Mouse (Mus musculus) MN1 (cell line): ENCODE results near the gene Olfr1057.
"Not testable (repeated sequence)": the region's sequence is repeated elsewhere in the genome, so short reads cannot be mapped to it uniquely, and the experiment has no call there.

Experiments used
- DNase-seq: peaks from one replicate; pipeline ENCODE4 v3.0.0-alpha.2; 2016; ENCODE audit warnings: low spot score

The Olfr1057 gene

GRCm38 (mm10) chr2:86378293-86378692 is at the start of gene Olfr1057:
TSS of gene Olfr1057 (minus strand) at chr2:86378393.
- DNase-seq: no peak

DNA sequence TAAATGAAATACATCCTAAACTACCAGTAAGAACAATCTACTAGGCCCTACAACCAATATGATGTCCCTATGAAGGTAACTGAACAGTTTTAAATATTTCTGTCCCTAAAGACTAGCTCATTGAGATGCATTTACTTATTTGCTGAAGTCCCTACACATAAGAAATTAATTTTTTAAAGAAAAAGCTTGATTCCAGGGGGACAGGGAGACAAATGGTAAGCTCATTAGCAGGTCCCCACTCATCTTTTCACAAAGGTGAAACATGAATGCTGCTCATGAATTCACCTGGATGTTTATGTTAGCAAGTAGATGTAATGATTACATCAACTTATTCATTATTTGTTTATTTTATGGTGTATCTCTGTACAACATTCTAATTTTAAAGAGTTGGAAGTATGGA is 48.5 kb upstream of the Olfr1057 start, which contains the start of gene Olfr1062:
Olfr1062 (minus strand) TSS at position 101 of the 400 bp plus-strand sequence.
- DNase-seq: not testable (repeated sequence)

DNA sequence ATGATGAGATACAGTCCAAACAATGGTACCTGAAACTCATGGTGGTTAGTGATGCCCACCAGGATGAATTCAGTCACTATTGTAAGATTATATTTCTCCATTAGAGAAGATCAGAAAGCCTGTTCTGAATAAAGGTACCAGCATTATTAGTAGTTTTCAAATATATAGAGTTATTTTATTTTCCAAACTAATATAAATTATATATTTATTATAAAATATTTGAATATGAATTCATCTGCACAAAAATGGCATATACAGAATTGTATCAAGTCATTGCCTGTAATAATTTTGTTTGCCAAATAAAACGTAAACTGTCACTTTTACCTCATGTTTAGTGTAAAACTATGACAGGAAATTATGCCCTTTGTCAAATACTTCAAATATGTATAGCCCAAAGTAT is 35.8 kb upstream of the Olfr1057 start, which contains the start of gene Olfr1061:
Olfr1061 (minus strand) TSS at position 101 of the 400 bp plus-strand sequence.
- no peak for DNase-seq

DNA sequence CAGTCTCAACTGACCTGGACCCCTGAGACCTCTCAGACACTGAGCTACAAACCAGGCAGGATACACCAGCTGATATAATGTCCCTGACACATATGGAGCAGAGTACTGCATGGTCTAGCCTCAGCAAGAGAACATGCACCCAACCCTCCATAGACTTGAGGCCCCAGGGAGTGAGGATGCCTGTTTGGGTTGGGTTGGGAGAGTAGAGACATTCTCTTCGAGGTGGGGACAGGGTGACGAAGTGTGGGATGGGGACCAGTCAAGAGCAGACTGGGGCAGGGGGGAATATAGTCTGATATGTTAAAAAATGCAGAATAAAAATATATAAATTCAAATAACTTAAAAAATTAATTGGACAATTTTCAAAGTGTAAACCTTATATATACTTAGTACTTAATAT is 16.9 kb upstream of the Olfr1057 start:
- DNase-seq: no peak

GRCm38 (mm10) chr2:86388461-86388860 is 10.3 kb upstream of the Olfr1057 start, which contains the start of gene Olfr1058:
TSS of gene Olfr1058 (minus strand) at chr2:86388561.
- DNase-seq: not testable (repeated sequence)

GRCm38 (mm10) chr2:86366342-86366741 is 11.9 kb downstream of the Olfr1057 start:
- DNase-seq: not testable (repeated sequence)

- DNase-seq: no peak
Observed at GRCm38 (mm10) chr2:86362369-86362768, 15.8 kb downstream of the Olfr1057 start, which contains the start of gene Olfr1056. TSS of gene Olfr1056 (minus strand) at chr2:86362469.

DNA sequence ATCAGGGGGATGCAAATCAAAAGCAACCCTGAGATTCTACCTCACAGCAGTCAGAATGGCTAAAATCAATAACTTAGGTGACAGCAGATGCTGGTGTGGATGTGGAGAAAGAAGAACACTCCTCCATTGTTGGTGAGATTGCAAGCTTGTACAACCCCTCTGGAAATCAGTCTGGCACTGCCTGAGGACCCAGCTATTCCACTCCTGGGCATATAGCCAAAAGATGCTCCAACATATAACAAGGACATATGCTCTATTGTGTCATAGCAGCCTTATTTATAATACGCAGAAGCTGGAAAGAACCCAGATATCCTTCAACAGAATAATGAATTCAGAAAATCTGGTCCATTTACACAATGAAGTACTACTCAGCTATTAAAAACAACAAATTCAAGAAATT is 26.4 kb downstream of the Olfr1057 start:
- DNase-seq: not testable (repeated sequence)

GRCm38 (mm10) chr2:86350184-86350583 is 28.0 kb downstream of the Olfr1057 start, which contains the start of gene Olfr1055:
TSS of gene Olfr1055 (minus strand) at chr2:86350284.
- DNase-seq: no peak

- DNase-seq: no peak
Observed at GRCm38 (mm10) chr2:86335333-86335732, 42.9 kb downstream of the Olfr1057 start, which contains the start of gene Olfr1054. TSS of gene Olfr1054 (minus strand) at chr2:86335433.
